Mouse (Mus musculus) midbrain, postnatal 0 days (tissue): ENCODE results near the gene Iglon5. TPM values are rescaled to one million over a fixed set of nuclear protein-coding genes. Genes with fewer than 3 reads are reported as not detected.

Source experiments
- ATAC-seq: fragments of 200-750 bp; cut with Nextera tagmentation; 2 replicates; pipeline ENCODE4 v1.8.0; 2017; ENCODE audit warnings: moderate number of reproducible peaks, mild to moderate bottlenecking, moderate TSS enrichment, moderate library complexity; ENCODE audit not compliant: low FRiP score
- DNase-seq: peaks from one replicate; pipeline ENCODE4 v3.0.0-alpha.2; 2015; ENCODE audit warnings: low spot score
- H3K27ac ChIP-seq: fragments of 300-500 bp; sonication (generic); 2 replicates; pipeline ENCODE4 v1.5.1; 2014; ENCODE audit warnings: low read depth, mild to moderate bottlenecking, low read length, mixed read lengths
- H3K27me3 ChIP-seq: fragments of 300-500 bp; sonication (generic); 2 replicates; pipeline ENCODE4 v1.6.1; 2014; ENCODE audit warnings: low read length, control low read depth, mixed read lengths; ENCODE audit not compliant: insufficient read depth
- H3K36me3 ChIP-seq: fragments of 300-500 bp; sonication (generic); 2 replicates; pipeline ENCODE4 v1.6.1; 2014; ENCODE audit warnings: low read length, control low read depth, mixed read lengths; ENCODE audit not compliant: insufficient read depth
- H3K4me1 ChIP-seq: fragments of 300-500 bp; sonication (generic); 2 replicates; pipeline ENCODE4 v1.6.1; 2014; ENCODE audit warnings: mild to moderate bottlenecking, control low read depth, antibody characterized with exemption, low read length, mixed read lengths; ENCODE audit not compliant: insufficient read depth
- H3K4me2 ChIP-seq: fragments of 300-500 bp; sonication (generic); 2 replicates; pipeline ENCODE4 v1.6.1; 2014; ENCODE audit warnings: low read depth, mild to moderate bottlenecking, low read length, mixed read lengths; ENCODE audit not compliant: poor library complexity, severe bottlenecking
- H3K4me3 ChIP-seq: fragments of 300-500 bp; sonication (generic); 2 replicates; pipeline ENCODE4 v1.5.1; 2014; ENCODE audit warnings: low read depth, mild to moderate bottlenecking, low read length, moderate library complexity
- H3K9ac ChIP-seq: fragments of 300-500 bp; sonication (generic); replicated peaks from 2 replicates; pipeline ENCODE4 v1.6.1; 2014; ENCODE audit warnings: mild to moderate bottlenecking, low read length, moderate library complexity, mixed read lengths; ENCODE audit not compliant: poor library complexity, severe bottlenecking
- H3K9me3 ChIP-seq: fragments of 300-500 bp; sonication (generic); 2 replicates; pipeline ENCODE4 v1.6.1; 2016; ENCODE audit warnings: low read length, control low read depth
- CTCF ChIP-seq: IDR thresholded peaks from 2 replicates; pipeline ENCODE4 v1.5.1; 2016; ENCODE audit warnings: antibody characterized with exemption, mild to moderate bottlenecking
- WGBS: fragments of 180-500 bp; shearing (Covaris S2); extraction: QIAGEN DNeasy Blood & Tissue Kit; methylation state at CpG from one replicate; pipeline ENCODE4 v1.1.7; 2014; 5-methylcytosine and 5-hydroxymethylcytosine counted together
- polyA plus RNA-seq: library from polyadenylated mRNA; unstranded; fragments of >200 nt; fragmentation: Nextera tagmentation; extraction: Ambion mirVana; gene quantifications from 2 replicates; pipeline ENCODE4 v1.2.1, GENCODE M21; 2015
- total RNA-seq: library from RNA; depleted of rRNA; stranded (reverse); fragments of >200 nt; gene quantifications from 2 replicates; pipeline ENCODE4 v1.2.3, GENCODE M21; 2014; rRNA removed

Gene Iglon5
- total RNA-seq (54.7 and 72.4 TPM in 2 replicates), polyA plus RNA-seq (7.8 and 7.9 TPM in 2 replicates)

- Histone ChIP-seq H3K9me3 (no peaks in the 10 kb centered on the region), H3K4me3 (peak within 1 kb of the TSS; percentile 78), H3K27me3 (no peaks in the 10 kb centered on the region), H3K27ac (peak within 1 kb of the TSS; percentile 91), H3K4me2 (peak within 1 kb of the TSS; percentile 45), H3K36me3 (no peaks in the 10 kb centered on the region), H3K4me1 (peaks cover 4% of the 10 kb centered on the region; the same call in 1 of the 2 replicates), H3K9ac (peak within 1 kb of the TSS; percentile 99)
- peak; percentile 62 for ATAC-seq
- 0% methylated on average over 10 of the region's 41 CpGs for WGBS
- no peak for DNase-seq
- no peak for TF ChIP-seq CTCF
Observed at GRCm38 (mm10) chr7:43489631-43490125, at the start of gene Iglon5. TSS of gene Iglon5 (minus strand) at chr7:43490075.

- 69% methylated on average over 4 of the region's 4 CpGs for WGBS
- Histone ChIP-seq H3K4me2 (no peak overlapping the region), H3K4me3 (no peak overlapping the region), H3K4me1 (no peaks in the 10 kb centered on the region), H3K27me3 (no peaks in the 10 kb centered on the region), H3K27ac (no peak overlapping the region), H3K9me3 (no peaks in the 10 kb centered on the region), H3K36me3 (no peaks in the 10 kb centered on the region), H3K9ac (no peak overlapping the region)
- DNase-seq (no peak), ATAC-seq (no peak)
- TF ChIP-seq CTCF, result no peak
Observed at GRCm38 (mm10) chr7:43538524-43538923, 48.6 kb upstream of the Iglon5 start.

GRCm38 (mm10) chr7:43532936-43533505 lies 43.1 kb upstream of the Iglon5 start:
- Histone ChIP-seq H3K4me1 (no peaks in the 10 kb centered on the region), H3K36me3 (no peaks in the 10 kb centered on the region), H3K27ac (no peak overlapping the region), H3K9me3 (no peaks in the 10 kb centered on the region), H3K4me3 (no peak overlapping the region), H3K9ac (no peak overlapping the region), H3K27me3 (no peaks in the 10 kb centered on the region), H3K4me2 (no peak overlapping the region)
- WGBS, result 88% methylated on average over 9 of the region's 9 CpGs
- DNase-seq (no peak), ATAC-seq (no peak)
- no peak for TF ChIP-seq CTCF

GRCm38 (mm10) chr7:43530216-43530785 lies 40.4 kb upstream of the Iglon5 start:
- Histone ChIP-seq H3K9ac (no peak overlapping the region), H3K4me1 (no peaks in the 10 kb centered on the region), H3K36me3 (no peaks in the 10 kb centered on the region), H3K9me3 (no peaks in the 10 kb centered on the region), H3K4me3 (no peak overlapping the region), H3K4me2 (no peak overlapping the region), H3K27me3 (no peaks in the 10 kb centered on the region), H3K27ac (no peak overlapping the region)
- WGBS, result 76% methylated on average over 8 of the region's 8 CpGs
- DNase-seq (no peak), ATAC-seq (no peak)
- TF ChIP-seq CTCF, result no peak

- no peak overlapping the region for H3K9ac ChIP-seq
- ATAC-seq, result no peak
- no peaks in the 10 kb centered on the region for H3K36me3 ChIP-seq
- no peak for DNase-seq
- no peak overlapping the region for H3K4me3 ChIP-seq
- H3K27me3 ChIP-seq, result no peaks in the 10 kb centered on the region
- H3K27ac ChIP-seq, result no peak overlapping the region
- no peaks in the 10 kb centered on the region for H3K9me3 ChIP-seq
- no peaks in the 10 kb centered on the region for H3K4me1 ChIP-seq
- no peak overlapping the region for H3K4me2 ChIP-seq
- TF ChIP-seq CTCF, result no peak
- WGBS, result 48% methylated on average over 3 of the region's 3 CpGs
Observed at GRCm38 (mm10) chr7:43525313-43525712, 35.4 kb upstream of the Iglon5 start.

GRCm38 (mm10) chr7:43522776-43523175 lies 32.9 kb upstream of the Iglon5 start:
- DNase-seq (no peak), ATAC-seq (no peak)
- Histone ChIP-seq H3K4me2 (no peak overlapping the region), H3K4me3 (no peak overlapping the region), H3K36me3 (no peaks in the 10 kb centered on the region), H3K27ac (no peak overlapping the region), H3K9ac (no peak overlapping the region), H3K4me1 (no peaks in the 10 kb centered on the region), H3K9me3 (no peaks in the 10 kb centered on the region), H3K27me3 (no peaks in the 10 kb centered on the region)
- WGBS, result 80% methylated on average over 2 of the region's 2 CpGs
- TF ChIP-seq CTCF, result no peak
